Mouse (Mus musculus) midbrain, embryonic 15.5 days (tissue): ENCODE data around the gene Hddc3. TPM values are rescaled to one million over a fixed set of nuclear protein-coding genes. Genes with fewer than 3 reads are reported as not detected.
A peak's percentile ranks its signal among the peaks of the same experiment; 100 is the strongest.
"Not testable (repeated sequence)": the region's sequence is repeated elsewhere in the genome, so short reads cannot be mapped to it uniquely, and the experiment has no call there.

Experiments
- ATAC-seq: fragments of 200-750 bp; cut with Nextera tagmentation; replicated peaks from 2 replicates; pipeline ENCODE4 v1.8.0; 2017; ENCODE audit warnings: moderate TSS enrichment
- H3K27ac ChIP-seq: fragments of 300-500 bp; sonication (generic); 2 replicates; pipeline ENCODE4 v1.5.1; 2015; ENCODE audit warnings: mild to moderate bottlenecking, inconsistent platforms
- H3K27me3 ChIP-seq: fragments of 300-500 bp; sonication (generic); replicated peaks from 2 replicates; pipeline ENCODE4 v1.6.1; 2015; ENCODE audit warnings: inconsistent platforms
- H3K36me3 ChIP-seq: fragments of 300-500 bp; sonication (generic); replicated peaks from 2 replicates; pipeline ENCODE4 v1.6.1; 2015; ENCODE audit warnings: inconsistent platforms
- H3K4me1 ChIP-seq: fragments of 300-500 bp; sonication (generic); 2 replicates; pipeline ENCODE4 v1.6.1; 2015; ENCODE audit warnings: inconsistent platforms
- H3K4me2 ChIP-seq: fragments of 300-500 bp; sonication (generic); 2 replicates; pipeline ENCODE4 v1.6.1; 2015; ENCODE audit warnings: inconsistent platforms, mild to moderate bottlenecking, moderate library complexity
- H3K4me3 ChIP-seq: fragments of 300-500 bp; sonication (generic); 2 replicates; pipeline ENCODE4 v1.5.1; 2015; ENCODE audit warnings: mild to moderate bottlenecking, inconsistent platforms
- H3K9ac ChIP-seq: fragments of 300-500 bp; sonication (generic); 2 replicates; pipeline ENCODE4 v1.6.1; 2015; ENCODE audit warnings: mild to moderate bottlenecking, inconsistent platforms
- H3K9me3 ChIP-seq: fragments of 300-500 bp; sonication (generic); 2 replicates; pipeline ENCODE4 v1.6.1; 2016; ENCODE audit warnings: inconsistent platforms
- WGBS: fragments of 180-500 bp; shearing (Covaris S2); methylation state at CpG from one replicate; pipeline ENCODE4 v1.1.7; 2015; ENCODE audit warnings: mixed read lengths; 5-methylcytosine and 5-hydroxymethylcytosine counted together
- polyA plus RNA-seq: library from polyadenylated mRNA; unstranded; fragments of >200 nt; fragmentation: Nextera tagmentation; extraction: Ambion mirVana; gene quantifications from 2 replicates; pipeline ENCODE4 v1.2.1, GENCODE M21; 2015

Gene Hddc3
- polyA plus RNA-seq, 1 experiment from 2014 or later = 22.1 TPM

GRCm38 (mm10) chr7:80318670-80319069 lies 24.2 kb upstream of the Hddc3 start:
- H3K9me3 ChIP-seq = no peaks in the 10 kb centered on the region
- H3K4me1 ChIP-seq = peaks cover 20% of the 10 kb centered on the region
- H3K4me2 ChIP-seq = no peak overlapping the region
- no peak for ATAC-seq
- H3K27ac ChIP-seq = no peak overlapping the region
- H3K27me3 ChIP-seq = no peaks in the 10 kb centered on the region
- peaks cover 6% of the 10 kb centered on the region for H3K36me3 ChIP-seq
- H3K9ac ChIP-seq = no peak overlapping the region
- no peak overlapping the region for H3K4me3 ChIP-seq
- 93% methylated on average over 4 of the region's 4 CpGs for WGBS

- ATAC-seq = no peak
- Histone ChIP-seq H3K4me3 (no peak overlapping the region), H3K4me2 (no peak overlapping the region), H3K9me3 (no peaks in the 10 kb centered on the region), H3K9ac (no peak overlapping the region), H3K36me3 (peaks cover 8% of the 10 kb centered on the region), H3K27me3 (no peaks in the 10 kb centered on the region), H3K4me1 (peaks cover 22% of the 10 kb centered on the region), H3K27ac (no peak overlapping the region)
- WGBS = 85% methylated on average over 19 of the region's 19 CpGs
Measured at GRCm38 (mm10) chr7:80319846-80320496, 22.9 kb upstream of the Hddc3 start.

- Histone ChIP-seq H3K27ac (peak overlapping the region; percentile 90; the same call in 1 of the 2 replicates), H3K4me2 (peak overlapping the region; percentile 71), H3K4me3 (peak overlapping the region; percentile 66), H3K9ac (peak overlapping the region; percentile 60), H3K4me1 (peaks cover 26% of the 10 kb centered on the region), H3K36me3 (peaks cover 32% of the 10 kb centered on the region), H3K9me3 (no peaks in the 10 kb centered on the region), H3K27me3 (no peaks in the 10 kb centered on the region)
- no peak for ATAC-seq
- WGBS = 27% methylated on average over 8 of the region's 8 CpGs
Measured at GRCm38 (mm10) chr7:80323336-80323735, 19.6 kb upstream of the Hddc3 start.

GRCm38 (mm10) chr7:80324043-80324815 lies 18.7 kb upstream of the Hddc3 start, which contains the start of gene Rccd1:
TSS of gene Rccd1 (minus strand) at chr7:80324454.
- WGBS = 2% methylated on average over 38 of the region's 38 CpGs

GRCm38 (mm10) chr7:80324816-80325119 lies 18.1 kb upstream of the Hddc3 start:
- not testable (repeated sequence) for ATAC-seq, H3K27me3 ChIP-seq, H3K9me3 ChIP-seq, H3K9ac ChIP-seq
- Histone ChIP-seq H3K36me3 (peaks cover 45% of the 10 kb centered on the region), H3K4me2 (peak overlapping the region; percentile 71), H3K27ac (peak overlapping the region; percentile 90), H3K4me1 (peaks cover 26% of the 10 kb centered on the region), H3K4me3 (peak overlapping the region; percentile 66; the same call in 1 of the 2 replicates)
- 44% methylated on average over 5 of the region's 5 CpGs for WGBS

More at GRCm38 (mm10) chr7:80324043-80324815, 18.7 kb upstream of the Hddc3 start, which contains the start of gene Rccd1:
- H3K27ac ChIP-seq = peak within 1 kb of the TSS; percentile 90
- no peaks in the 10 kb centered on the region for H3K27me3 ChIP-seq
- H3K36me3 ChIP-seq = peaks cover 40% of the 10 kb centered on the region
- H3K4me3 ChIP-seq = peak within 1 kb of the TSS; percentile 66
- ATAC-seq = peak; percentile 99
- peaks cover 26% of the 10 kb centered on the region for H3K4me1 ChIP-seq
- H3K4me2 ChIP-seq = peak within 1 kb of the TSS; percentile 71
- no peaks in the 10 kb centered on the region for H3K9me3 ChIP-seq
- peak within 1 kb of the TSS; percentile 60 for H3K9ac ChIP-seq

- H3K36me3 ChIP-seq = peaks cover 52% of the 10 kb centered on the region
Measured at GRCm38 (mm10) chr7:80325292-80325868, 17.5 kb upstream of the Hddc3 start.

GRCm38 (mm10) chr7:80326076-80326475 lies 16.8 kb upstream of the Hddc3 start:
- H3K4me3 ChIP-seq = no peak overlapping the region
- no peaks in the 10 kb centered on the region for H3K9me3 ChIP-seq
- H3K4me1 ChIP-seq = peaks cover 26% of the 10 kb centered on the region
- 97% methylated on average over 19 of the region's 19 CpGs for WGBS
- peaks cover 57% of the 10 kb centered on the region for H3K36me3 ChIP-seq
- H3K27ac ChIP-seq = no peak overlapping the region
- H3K9ac ChIP-seq = no peak overlapping the region
- no peak for ATAC-seq
- no peak overlapping the region for H3K4me2 ChIP-seq
- H3K27me3 ChIP-seq = no peaks in the 10 kb centered on the region

More at GRCm38 (mm10) chr7:80325292-80325868, 17.5 kb upstream of the Hddc3 start:
- no peak for ATAC-seq
- no peak overlapping the region for H3K9ac ChIP-seq
- no peaks in the 10 kb centered on the region for H3K9me3 ChIP-seq
- peaks cover 26% of the 10 kb centered on the region for H3K4me1 ChIP-seq
- H3K27me3 ChIP-seq = no peaks in the 10 kb centered on the region
- no peak overlapping the region for H3K4me3 ChIP-seq
- H3K4me2 ChIP-seq = no peak overlapping the region
- 92% methylated on average over 16 of the region's 16 CpGs for WGBS
- peak overlapping the region; percentile 6; the same call in 1 of the 2 replicates for H3K27ac ChIP-seq

- Histone ChIP-seq H3K36me3 (peaks cover 89% of the 10 kb centered on the region), H3K9ac (no peak overlapping the region), H3K27me3 (no peaks in the 10 kb centered on the region), H3K9me3 (no peaks in the 10 kb centered on the region), H3K4me2 (no peak overlapping the region), H3K4me3 (no peak overlapping the region), H3K27ac (no peak overlapping the region), H3K4me1 (peaks cover 3% of the 10 kb centered on the region)
- WGBS = 88% methylated on average over 8 of the region's 8 CpGs
- ATAC-seq = no peak
Measured at GRCm38 (mm10) chr7:80330278-80330677, 12.6 kb upstream of the Hddc3 start.

GRCm38 (mm10) chr7:80331433-80331832 lies 11.5 kb upstream of the Hddc3 start:
- H3K36me3 ChIP-seq = peaks cover 87% of the 10 kb centered on the region
- no peak for ATAC-seq
- H3K4me3 ChIP-seq = no peak overlapping the region
- H3K9ac ChIP-seq = no peak overlapping the region
- 94% methylated on average over 19 of the region's 19 CpGs for WGBS
- H3K4me2 ChIP-seq = no peak overlapping the region
- no peaks in the 10 kb centered on the region for H3K9me3 ChIP-seq
- H3K27ac ChIP-seq = no peak overlapping the region
- no peaks in the 10 kb centered on the region for H3K27me3 ChIP-seq
- peaks cover 3% of the 10 kb centered on the region; the same call in 1 of the 2 replicates for H3K4me1 ChIP-seq

GRCm38 (mm10) chr7:80334848-80335247 lies 8.1 kb upstream of the Hddc3 start:
- no peaks in the 10 kb centered on the region for H3K27me3 ChIP-seq
- H3K36me3 ChIP-seq = peaks cover 66% of the 10 kb centered on the region
- no peak overlapping the region for H3K4me2 ChIP-seq
- ATAC-seq = no peak
- H3K27ac ChIP-seq = no peak overlapping the region
- no peak overlapping the region for H3K9ac ChIP-seq
- 90% methylated on average over 4 of the region's 4 CpGs for WGBS
- peaks cover 26% of the 10 kb centered on the region for H3K4me1 ChIP-seq
- H3K4me3 ChIP-seq = no peak overlapping the region
- H3K9me3 ChIP-seq = no peaks in the 10 kb centered on the region

GRCm38 (mm10) chr7:80336932-80337331 lies 6.0 kb upstream of the Hddc3 start:
- ATAC-seq = no peak
- no peak overlapping the region for H3K4me3 ChIP-seq
- no peak overlapping the region for H3K27ac ChIP-seq
- no peaks in the 10 kb centered on the region for H3K9me3 ChIP-seq
- over 99% methylated on average over 3 of the region's 3 CpGs for WGBS
- no peak overlapping the region for H3K9ac ChIP-seq
- H3K27me3 ChIP-seq = no peaks in the 10 kb centered on the region
- no peak overlapping the region for H3K4me2 ChIP-seq
- H3K36me3 ChIP-seq = peaks cover 47% of the 10 kb centered on the region
- peaks cover 42% of the 10 kb centered on the region for H3K4me1 ChIP-seq

GRCm38 (mm10) chr7:80339371-80339770 lies 3.5 kb upstream of the Hddc3 start:
- Histone ChIP-seq H3K4me2 (peak overlapping the region; percentile 90), H3K27ac (peak overlapping the region; percentile 79), H3K9me3 (no peaks in the 10 kb centered on the region), H3K27me3 (no peaks in the 10 kb centered on the region), H3K9ac (peak overlapping the region; percentile 74), H3K36me3 (peaks cover 26% of the 10 kb centered on the region), H3K4me1 (peaks cover 58% of the 10 kb centered on the region), H3K4me3 (peak overlapping the region; percentile 68)
- WGBS = 6% methylated on average over 17 of the region's 17 CpGs
- 0 out of 2 replicates have a peak, but pooled peaks have one; percentile 13 for ATAC-seq
